Mouse (Mus musculus) mesoderm, embryonic 11.5 days (tissue): Measurements from ENCODE around the gene Fmo4.
"Not testable (repeated sequence)": the region's sequence is repeated elsewhere in the genome, so short reads cannot be mapped to it uniquely, and the experiment has no call there.

Experiments
- DNase-seq: peaks from one replicate; pipeline ENCODE4 v3.0.0-alpha.2; 2012; ENCODE audit warnings: low read depth, low spot score

The Fmo4 gene

GRCm38 (mm10) chr1:162792306-162793044 lies 21.3 kb downstream of the Fmo4 start:
- no peak for DNase-seq

GRCm38 (mm10) chr1:162785222-162785621 lies 28.6 kb downstream of the Fmo4 start:
- DNase-seq: no peak

DNA sequence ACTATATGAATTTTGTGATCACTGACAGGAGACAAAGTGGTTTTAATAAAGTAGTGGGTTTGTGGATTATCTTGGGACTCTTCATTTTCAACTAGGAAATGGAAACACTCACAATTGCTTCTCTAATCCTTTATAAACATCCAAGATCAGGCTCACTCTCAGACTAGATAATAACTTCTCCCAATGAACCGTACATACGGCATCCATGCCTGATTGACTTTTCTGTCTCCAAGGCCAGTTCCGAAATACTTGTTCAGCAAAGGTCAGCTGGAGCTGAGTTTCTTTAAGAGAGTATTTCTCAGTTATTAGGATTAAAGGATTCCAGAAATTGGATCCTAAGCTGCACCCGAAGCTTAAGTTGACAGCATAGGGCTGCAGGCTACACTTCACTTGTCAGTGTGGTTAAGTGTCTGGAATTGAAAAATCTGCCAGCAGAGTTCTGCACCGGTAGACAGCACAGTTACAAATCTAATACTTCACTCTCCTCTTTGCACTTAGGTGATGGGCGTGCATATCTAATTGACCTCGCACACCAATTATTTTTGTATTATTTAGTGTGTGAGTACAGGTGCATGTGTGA lies 30.0 kb downstream of the Fmo4 start:
- no peak for DNase-seq

DNA sequence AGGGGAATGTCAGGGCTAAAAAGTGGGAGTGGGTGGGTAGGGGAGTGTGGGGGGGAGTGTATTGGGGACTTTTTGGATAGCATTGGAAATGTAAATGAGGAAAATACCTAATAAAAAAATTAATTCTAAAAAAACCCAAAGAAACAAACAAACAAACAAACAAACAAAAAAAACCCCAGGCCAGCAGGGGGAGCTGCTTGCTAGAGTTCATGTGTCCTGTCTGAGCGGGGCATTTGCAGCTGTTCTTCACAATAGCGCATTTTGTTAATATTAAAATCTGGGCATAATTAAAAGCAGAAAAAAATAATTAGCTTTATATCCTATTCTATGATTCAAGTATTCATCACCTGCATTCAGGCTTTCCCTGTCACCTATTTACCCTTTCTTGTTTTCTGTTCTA lies 32.7 kb downstream of the Fmo4 start:
- DNase-seq: not testable (repeated sequence)

GRCm38 (mm10) chr1:162777943-162778538 lies 35.7 kb downstream of the Fmo4 start:
- no peak for DNase-seq

GRCm38 (mm10) chr1:162773661-162774060 lies 40.1 kb downstream of the Fmo4 start:
- no peak for DNase-seq

GRCm38 (mm10) chr1:162771617-162772360 lies 42.0 kb downstream of the Fmo4 start:
- DNase-seq: peak; percentile 12

- DNase-seq: no peak
Observed at GRCm38 (mm10) chr1:162752009-162752408, 61.8 kb downstream of the Fmo4 start.

- no peak for DNase-seq
Observed at GRCm38 (mm10) chr1:162749607-162750006, 64.2 kb downstream of the Fmo4 start.

GRCm38 (mm10) chr1:162748761-162749160 lies 65.0 kb downstream of the Fmo4 start:
- DNase-seq: no peak
